Mouse (Mus musculus) CD8-positive naive resting alpha-beta T cell, adult 2 months (primary cell): ENCODE results near the gene Anp32e.
"Not testable (repeated sequence)": the region's sequence is repeated elsewhere in the genome, so short reads cannot be mapped to it uniquely, and the experiment has no call there.

Experiments used
- DNase-seq, 2 experiments: peaks; one replicate each; pipeline ENCODE4 v3.0.0; 2022; ENCODE audit warnings: low read depth in 2 of 2, low spot score in 2 of 2

The Anp32e gene

GRCm38 (mm10) chr3:95903753-95904502 is 25.1 kb upstream of the Anp32e start:
- DNase-seq: no peak

DNA sequence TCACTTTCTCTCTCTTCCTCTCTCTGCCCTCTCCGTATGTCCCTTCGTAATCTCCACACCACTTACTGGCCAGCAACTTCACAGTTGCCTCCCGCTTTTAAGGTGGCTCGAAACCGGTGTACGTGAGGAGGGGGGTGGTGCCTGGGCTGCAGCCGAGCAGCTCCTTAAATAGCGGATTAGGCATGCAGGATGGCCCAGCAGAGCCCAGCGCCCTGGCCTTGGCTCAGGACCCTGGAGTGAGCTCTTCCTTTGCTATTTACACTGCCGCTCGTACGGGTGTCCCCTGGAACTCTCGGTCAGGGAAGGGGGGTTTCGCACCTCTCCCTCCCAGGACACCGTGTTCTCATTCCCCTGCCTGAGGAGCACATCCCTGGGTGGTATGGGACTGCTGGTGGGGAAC is 24.5 kb upstream of the Anp32e start, which contains the start of gene Car14:
Car14 (minus strand) TSS at position 124 of the 400 bp plus-strand sequence.
- DNase-seq: no peak

GRCm38 (mm10) chr3:95905146-95905939 is 23.7 kb upstream of the Anp32e start:
- DNase-seq: peak in 1 of 2 experiments; percentile 42

GRCm38 (mm10) chr3:95905940-95906492 is 23.0 kb upstream of the Anp32e start:
- DNase-seq: peak in 1 of 2 experiments; percentile 40

DNA sequence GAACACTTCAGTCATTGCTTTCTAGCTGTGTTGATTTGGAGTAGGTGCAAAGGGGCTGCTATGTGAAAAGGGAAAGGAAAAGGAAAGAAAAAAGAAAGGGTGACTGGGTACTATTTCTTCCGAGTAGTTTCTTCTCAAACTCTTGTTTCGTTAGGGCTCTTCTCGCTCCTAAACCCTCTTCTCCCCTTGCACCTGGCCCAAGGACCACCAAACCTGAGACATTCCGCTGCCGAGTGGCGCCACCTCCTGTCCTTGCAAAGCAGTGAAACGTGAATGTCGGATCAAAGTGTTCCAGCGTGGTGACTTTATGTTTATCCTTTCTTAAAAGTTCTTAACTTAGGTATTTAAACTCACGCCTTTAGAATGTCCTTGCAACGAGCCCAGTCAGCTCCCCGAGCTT is 22.2 kb upstream of the Anp32e start:
- DNase-seq: peak; percentile 59 to 78

DNA sequence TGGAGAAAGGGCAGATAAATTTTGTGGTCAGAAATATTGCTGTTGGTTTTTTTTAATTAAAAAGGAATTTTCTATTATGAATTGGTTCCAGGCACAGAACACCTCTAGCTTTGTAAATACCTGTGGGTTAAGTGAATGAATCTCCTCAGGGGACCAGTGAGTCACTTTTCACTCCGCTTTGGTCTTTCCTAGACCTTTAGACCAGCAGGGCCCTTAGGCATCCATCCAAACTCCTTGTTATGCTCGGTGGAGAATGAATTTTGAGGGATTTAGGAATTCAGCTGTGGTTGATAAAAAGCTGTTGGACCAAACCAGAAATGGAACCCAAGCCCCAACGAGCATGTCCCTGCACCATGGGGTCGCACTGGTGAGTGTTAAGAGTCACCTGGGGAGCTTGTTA is 21.4 kb upstream of the Anp32e start:
- no peak for DNase-seq

- no peak for DNase-seq
Observed at GRCm38 (mm10) chr3:95914706-95915105, 14.3 kb upstream of the Anp32e start.

DNA sequence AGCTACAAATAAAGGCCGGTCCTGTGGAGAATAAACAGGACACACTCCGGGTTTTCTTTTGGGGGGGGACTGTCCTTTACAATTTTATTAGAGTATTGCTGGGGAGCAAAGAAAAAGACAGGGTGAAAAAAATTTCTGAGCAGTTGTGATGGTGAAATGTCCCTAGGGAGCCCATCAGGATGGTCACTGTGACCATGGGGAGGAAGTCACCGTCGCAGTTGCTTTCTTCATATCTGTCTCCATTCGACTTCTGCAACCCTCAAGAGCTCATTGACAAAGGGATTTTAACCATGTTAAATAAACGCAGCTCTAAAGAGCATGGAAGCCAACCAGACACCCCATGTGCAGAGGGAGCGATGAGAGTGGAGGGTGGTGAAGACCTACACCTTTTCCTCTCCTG is 12.3 kb upstream of the Anp32e start:
- DNase-seq: no peak

GRCm38 (mm10) chr3:95920532-95920931 is 8.5 kb upstream of the Anp32e start:
- DNase-seq: not testable (repeated sequence)

GRCm38 (mm10) chr3:95923429-95923828 is 5.6 kb upstream of the Anp32e start:
- not testable (repeated sequence) for DNase-seq

GRCm38 (mm10) chr3:95924185-95924584 is 4.9 kb upstream of the Anp32e start:
- DNase-seq: no peak

DNA sequence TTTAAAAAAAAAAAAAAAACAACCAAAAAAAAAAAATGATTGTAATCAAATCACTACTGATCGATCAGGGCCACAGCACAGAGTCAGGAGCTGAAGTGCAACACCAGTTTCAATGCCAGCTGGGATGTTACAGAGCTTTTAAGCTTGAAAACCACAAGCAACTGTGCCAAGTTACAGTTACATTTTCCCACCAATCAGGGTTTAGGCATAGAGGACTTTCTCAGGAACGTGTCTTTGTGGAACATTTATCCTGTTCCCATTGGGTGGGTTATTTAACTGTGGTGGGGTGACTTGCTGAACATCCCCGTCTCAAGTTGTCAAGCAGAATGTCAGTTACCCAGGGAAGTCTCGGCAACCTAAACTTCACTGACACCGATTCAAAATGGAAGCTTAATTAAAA is 4.0 kb upstream of the Anp32e start:
- DNase-seq: no peak

DNA sequence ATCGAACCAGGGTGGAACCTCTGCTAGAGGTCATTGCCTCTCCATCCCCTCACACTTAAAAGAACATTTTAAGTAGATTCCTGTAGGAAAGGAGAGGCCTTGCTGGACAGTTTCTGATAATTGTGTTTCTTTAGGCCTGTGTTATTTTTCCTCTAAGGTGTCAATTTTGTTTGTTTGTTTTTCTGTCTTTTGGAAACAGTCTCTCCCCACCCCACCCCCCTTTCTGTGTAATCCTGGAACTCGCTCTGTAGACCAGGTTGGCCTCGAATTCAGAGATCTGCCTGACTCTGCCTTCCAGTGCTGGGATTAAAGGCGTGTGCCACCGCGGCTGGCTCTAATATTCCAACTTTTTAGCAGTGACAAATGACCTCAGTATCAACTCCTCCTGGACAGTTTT is 787 bp upstream of the Anp32e start:
- DNase-seq: no peak

DNA sequence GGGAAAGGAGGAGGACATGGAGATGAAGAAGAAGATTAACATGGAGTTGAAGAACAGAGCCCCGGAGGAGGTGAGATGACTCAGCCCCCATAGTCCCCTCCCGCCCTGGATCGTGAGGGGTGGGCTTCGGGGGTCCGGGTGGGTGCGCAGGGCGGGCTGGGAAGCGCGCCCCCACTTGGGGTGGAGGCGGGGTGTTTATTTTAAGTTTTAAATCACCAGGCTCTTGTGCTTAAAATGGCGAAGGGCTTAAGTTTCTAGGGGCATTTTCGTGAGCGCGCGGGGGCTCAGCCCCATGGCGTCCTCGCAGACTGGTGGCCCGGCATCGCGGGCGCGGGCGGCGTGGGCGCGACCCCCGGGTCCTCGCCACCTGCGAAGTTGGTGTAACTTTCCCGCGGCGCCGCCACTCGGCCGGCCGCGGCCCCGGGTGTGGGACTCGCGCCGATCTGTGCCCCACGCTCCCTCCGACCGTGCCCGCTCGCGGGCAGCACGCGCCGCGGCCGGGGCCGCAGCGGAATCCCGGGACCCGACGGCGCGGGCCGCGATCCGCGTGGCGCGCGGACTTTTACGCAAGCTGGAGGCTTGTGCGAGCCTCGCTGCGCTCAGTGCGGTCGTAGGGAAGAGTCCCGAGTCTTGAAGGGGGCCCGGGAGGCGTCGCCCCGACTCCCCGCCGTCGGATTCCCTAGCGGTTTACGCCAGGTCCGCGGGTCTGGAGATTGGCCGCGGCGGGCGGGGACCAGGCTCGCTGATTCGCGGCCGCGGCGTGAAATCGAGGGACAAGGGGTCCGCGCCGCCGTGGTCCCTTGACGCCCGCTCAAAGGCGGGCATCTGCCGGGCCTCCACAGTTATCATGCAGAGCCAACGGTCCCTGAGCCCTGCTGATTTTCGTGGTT is 780 bp downstream of the Anp32e start:
- DNase-seq: peak; percentile 28 to 39

DNA sequence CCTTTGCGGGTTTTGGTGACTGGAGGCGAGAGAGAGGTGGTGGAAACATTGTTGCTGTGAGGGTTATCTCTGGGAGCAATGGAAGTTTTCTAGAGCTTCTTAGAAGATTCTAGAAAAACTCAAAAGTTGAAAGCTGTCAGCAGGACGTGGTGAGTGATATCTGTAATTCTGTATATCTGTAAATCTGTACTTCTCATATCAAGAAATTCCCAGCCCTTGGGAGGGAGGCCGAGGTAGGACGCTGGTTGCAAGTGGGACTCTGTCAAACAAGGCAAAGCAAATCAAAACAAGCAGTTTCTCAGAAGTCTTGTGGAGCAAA is 1.4 kb downstream of the Anp32e start:
- DNase-seq: no peak

DNA sequence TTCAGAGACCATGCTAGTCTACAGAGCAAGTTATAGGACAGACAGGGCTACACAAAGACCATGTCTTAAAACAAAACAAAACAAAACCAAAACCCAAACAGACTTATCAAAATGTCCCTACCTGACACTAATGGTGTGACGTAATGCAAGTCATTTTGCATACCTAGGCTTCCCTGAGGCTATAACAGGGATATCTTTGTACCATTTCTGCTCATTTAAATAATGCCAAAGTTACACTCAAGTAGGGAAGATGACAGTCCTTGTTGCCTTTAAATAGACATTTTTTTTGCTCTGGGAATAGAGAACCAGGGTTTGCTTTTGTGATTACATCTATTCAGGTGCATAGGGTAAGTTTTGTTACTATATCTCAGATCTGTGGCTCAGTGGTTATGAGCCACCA is 2.4 kb downstream of the Anp32e start:
- no peak for DNase-seq

DNA sequence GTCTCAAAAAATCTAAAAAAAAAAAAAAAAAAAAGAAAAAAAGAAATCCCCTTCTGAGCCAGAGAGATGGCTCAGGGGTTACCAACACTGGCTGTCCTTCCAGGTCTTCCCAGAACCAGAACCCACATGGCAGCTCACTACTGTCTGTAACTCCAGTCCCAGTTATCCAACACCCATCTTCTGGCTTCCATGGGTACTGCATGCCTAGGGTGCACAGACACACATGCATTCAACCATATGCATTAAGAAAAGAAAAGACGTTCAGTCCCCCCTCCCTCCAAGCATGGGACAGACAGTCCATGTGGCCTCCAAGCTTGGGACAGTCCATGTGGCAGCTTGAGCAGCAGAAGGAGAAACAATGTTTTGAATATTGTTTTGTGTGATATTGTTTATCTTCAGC is 3.1 kb downstream of the Anp32e start:
- no peak for DNase-seq

DNA sequence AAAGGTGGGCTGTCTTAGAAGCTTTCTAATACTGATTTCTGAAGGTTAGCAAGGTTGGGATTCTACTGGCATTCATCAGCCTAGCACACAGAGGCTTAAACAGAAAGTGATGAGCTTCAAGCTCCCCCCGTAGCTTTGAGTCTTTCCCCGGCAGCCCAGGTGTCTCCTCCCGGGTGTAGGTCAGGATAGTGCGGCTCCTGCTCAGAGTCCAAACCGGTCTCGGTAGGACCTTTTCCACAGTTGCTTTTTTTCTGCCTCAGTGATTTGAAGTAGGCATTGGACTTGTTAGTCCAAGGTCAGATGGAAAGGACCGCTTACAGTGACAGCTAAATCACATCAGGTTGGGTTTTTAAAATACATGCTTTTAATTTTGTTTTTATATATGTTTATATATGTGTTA is 3.5 kb downstream of the Anp32e start:
- DNase-seq: no peak

GRCm38 (mm10) chr3:95933111-95933750 is 4.2 kb downstream of the Anp32e start:
- no peak for DNase-seq

DNA sequence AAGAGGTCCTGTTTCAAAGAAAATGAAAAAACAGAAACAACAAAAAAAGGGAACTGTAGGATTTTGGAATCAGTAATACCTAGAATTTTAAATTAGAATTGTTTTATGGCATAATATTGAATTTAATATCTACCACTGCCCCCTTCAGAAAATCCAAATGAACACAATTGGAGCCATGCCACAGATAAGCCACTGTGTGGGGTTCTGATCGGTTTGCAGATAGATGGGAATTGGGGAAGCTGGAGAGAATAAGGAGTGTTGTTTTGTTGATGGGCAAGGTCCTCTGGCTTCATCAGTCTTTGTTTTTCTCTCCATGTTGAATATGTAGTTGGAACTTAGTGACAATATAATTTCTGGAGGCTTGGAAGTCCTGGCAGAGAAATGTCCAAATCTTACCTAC is 5.4 kb downstream of the Anp32e start:
- no peak for DNase-seq

DNA sequence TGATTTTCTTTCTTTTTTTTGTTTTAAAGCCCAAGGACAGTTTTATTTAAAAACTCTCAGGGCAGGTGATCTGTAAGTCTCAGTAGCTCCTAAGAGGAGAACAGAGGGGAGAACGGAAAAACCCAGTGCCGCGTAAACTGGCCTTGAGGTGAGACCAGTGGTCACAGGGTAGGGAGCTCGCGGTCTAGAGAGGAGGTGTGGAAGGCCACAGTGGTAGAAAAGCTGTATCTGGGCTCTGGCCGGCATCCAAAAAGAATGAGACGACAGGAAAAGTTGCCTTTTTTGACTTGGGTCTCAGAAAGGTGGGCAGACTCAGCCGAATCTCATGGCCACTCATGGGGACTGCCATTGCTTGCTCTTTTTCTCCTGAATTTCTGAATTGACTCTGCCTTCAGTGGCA is 9.2 kb downstream of the Anp32e start:
- DNase-seq: no peak
